Mouse (Mus musculus) frontal cortex, postnatal 14 days (tissue): ENCODE results near the gene Zfp414.

Experiments used
- DNase-seq, 2 experiments: peaks; one replicate each; pipeline ENCODE4 v3.0.0; 2022; ENCODE audit warnings: low spot score in 2 of 2

The Zfp414 gene

DNA sequence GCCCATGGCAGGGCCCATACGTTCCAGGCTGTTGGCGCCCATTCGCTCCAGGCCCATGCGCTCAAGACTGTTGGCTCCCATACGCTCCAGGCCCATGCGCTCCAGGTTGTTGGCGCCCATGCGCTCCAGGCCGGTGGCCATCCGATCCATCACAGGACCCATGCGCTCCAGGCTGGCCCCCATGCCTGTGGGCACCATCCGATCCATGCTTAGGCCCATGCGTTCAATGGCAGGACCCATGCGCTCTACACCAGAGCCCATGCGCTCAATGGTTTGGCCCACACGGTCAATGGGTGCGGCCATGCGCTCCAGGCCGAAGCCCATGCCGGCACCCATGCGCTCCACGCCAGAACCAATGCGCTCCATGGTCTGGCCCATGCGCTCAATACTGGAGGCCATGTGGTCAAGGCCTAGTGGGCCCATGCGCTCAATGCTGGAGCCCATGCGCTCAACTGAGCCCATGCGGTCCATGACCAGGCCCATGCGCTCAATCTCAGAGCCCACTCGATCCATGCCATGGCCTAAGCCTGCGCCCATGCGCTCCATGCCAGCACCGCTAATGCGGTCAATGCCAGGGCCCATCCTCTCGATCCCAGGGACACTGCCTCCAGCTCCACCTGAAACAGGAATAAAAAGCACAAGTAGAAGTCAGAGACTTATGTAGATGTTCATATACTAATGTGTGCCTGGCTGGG is 21.0 kb downstream of the Zfp414 start:
- no peak for DNase-seq

DNA sequence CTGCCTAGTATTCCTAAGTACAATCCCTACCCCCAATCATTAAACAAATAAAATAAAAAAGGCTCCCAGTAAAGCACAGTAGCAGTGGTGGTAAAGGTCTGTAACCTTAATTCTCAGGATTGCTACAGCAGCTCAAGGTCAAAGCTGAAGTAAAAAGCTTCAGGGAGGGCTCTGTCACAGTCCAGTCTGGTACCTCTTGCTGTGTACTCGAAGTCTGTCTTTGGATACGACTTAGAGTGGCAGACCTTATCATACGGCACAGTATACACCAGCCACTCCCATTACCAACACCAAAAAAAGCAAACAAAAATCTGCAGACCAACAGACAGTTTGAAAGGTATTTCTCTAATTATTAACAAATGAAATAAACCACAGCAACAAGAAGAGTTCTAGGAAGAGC is 37.9 kb downstream of the Zfp414 start:
- no peak for DNase-seq

DNA sequence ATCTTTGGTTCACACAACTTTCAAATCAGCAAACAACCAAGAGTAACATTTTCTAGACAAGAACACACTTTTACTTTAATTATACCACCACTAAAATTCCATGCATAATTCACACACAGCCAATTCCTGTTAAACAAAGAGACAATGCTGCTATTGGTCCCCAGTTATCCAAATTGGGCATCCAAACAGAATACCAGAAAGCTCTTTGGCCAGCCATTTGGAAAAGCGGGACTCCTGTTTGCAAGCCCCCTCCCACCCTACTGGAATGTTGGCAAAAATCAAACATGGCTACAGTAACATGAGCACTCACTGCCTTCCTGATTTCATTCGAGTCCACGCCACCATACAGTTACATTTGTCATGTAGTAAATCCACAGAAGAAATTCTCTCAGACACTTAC is 40.8 kb downstream of the Zfp414 start:
- no peak for DNase-seq

DNA sequence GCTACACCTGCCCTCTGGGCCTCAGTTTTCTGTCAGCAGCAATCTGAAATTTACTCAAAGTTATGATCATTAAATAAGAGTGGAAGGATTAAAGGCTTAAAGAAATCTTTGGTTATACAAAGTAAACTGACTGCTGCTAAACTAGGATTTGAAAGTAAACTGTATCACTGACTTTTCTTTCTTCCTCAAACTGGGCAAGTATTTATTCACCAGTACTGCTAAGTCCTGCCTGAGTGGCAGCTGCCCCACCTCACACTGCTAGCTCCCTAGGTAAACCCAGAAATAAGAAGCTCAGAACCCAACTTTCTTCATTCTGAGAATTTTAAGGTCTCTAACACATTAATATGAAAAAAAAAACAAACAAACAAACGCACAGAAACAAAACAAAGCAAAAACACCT is 44.9 kb downstream of the Zfp414 start:
- no peak for DNase-seq

DNA sequence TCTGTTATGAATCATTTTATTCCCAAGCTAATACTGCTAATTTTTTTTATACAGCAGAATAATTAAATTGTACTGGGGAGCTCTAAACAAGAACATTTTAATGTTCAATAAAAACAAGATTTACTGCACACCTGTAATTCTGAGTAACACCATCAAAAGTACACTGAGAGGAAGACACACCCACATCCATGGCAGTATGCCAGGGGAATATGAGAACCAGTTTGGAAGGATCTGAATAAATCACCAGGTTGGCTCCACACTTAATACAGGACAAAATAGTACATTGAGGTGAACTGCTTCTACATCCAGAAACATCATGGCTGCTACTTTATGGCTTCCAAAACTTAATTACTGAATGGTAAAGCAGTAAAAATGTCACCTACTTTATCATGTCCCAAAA is 46.6 kb downstream of the Zfp414 start:
- DNase-seq, result no peak

DNA sequence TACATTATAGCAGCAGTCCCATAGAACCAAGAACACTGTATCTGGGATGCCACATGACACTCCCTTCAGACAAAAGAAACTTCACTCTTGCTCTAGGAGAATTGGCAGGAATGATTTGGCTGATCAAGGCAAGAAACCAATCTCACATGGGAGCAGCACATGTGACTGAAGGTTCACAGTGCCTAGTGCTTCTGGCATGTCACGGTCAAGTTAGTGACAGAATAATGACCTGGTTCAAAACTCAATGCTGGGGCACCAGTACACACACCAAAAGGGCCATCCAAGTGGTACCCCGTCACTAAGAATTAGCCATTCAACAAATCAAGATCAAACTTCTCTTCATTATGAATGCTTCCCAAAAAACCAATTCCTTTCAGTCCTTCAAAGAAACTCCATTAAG is 47.2 kb downstream of the Zfp414 start:
- no peak for DNase-seq

DNA sequence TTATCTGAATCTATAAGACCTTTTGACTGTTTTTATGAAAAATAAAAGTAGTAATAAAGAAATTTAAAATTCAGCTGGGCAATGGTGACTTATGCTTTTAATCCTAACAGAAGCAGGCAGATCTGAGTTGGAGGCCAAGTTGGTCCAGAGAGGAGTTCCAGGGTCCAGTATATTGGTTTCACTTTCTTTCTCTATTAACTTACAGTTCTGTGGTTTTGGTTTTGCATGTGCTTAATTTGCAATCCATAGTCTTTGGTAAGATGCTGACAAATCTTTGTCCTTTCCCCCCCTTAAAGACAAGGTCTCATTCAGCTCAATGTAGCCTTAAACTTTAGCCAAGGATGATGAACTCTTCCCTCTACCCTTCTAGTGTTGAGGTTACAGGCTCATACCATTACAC is 49.9 kb downstream of the Zfp414 start:
- DNase-seq, result no peak
